Mouse (Mus musculus) thymus, adult 2 months (tissue): Measurements from ENCODE around the gene Utf1.

Source experiments
- CTCF ChIP-seq: fragments of 200-500 bp; IDR thresholded peaks from 2 replicates; pipeline ENCODE4 v1.5.1; 2012; ENCODE audit warnings: mild to moderate bottlenecking, control low read depth, low read length, moderate library complexity, borderline replicate concordance; ENCODE audit not compliant: control insufficient read depth, poor library complexity, insufficient read depth; ENCODE audit errors: extremely low read depth
- POLR2A ChIP-seq: fragments of 200-500 bp; IDR thresholded peaks from 2 replicates; pipeline ENCODE4 v1.6.1; 2012; ENCODE audit warnings: mild to moderate bottlenecking, low read length, control low read depth, moderate library complexity; ENCODE audit not compliant: control insufficient read depth, poor library complexity, insufficient read depth; ENCODE audit errors: extremely low read depth

- TF ChIP-seq CTCF (no peak), POLR2A (no peak)
Observed at GRCm38 (mm10) chr7:139994676-139995075, 51.1 kb downstream of the Utf1 start.
